Mouse (Mus musculus) CH12.LX (cell line): ENCODE measurements around the gene Cdc37l1. TPM values are rescaled to one million over a fixed set of nuclear protein-coding genes. Genes with fewer than 3 reads are reported as not detected.

Experiments
- DNase-seq: peaks from one replicate; pipeline ENCODE4 v3.0.0-alpha.2; 2013; ENCODE audit errors: extremely low read depth
- H3K27ac ChIP-seq: 2 replicates; pipeline ENCODE4 v1.5.1; 2012; ENCODE audit warnings: low read depth, mild to moderate bottlenecking, control low read depth, moderate library complexity; ENCODE audit not compliant: insufficient read depth
- H3K27me3 ChIP-seq: replicated peaks from 2 replicates; pipeline ENCODE3; 2012; ENCODE audit warnings: inconsistent platforms
- H3K36me3 ChIP-seq, 2 experiments: replicated peaks in 1 of 2; 2 replicates each; pipeline versions ENCODE3 to v1.6.1; 2012; ENCODE audit warnings: inconsistent platforms in 1 of 2, low read length in 1 of 2, mild to moderate bottlenecking in 1 of 2, mixed read lengths in 1 of 2, moderate library complexity in 1 of 2; ENCODE audit not compliant: control insufficient read depth in 1 of 2, insufficient read depth in 1 of 2
- H3K4me1 ChIP-seq, 2 experiments: 2 replicates each; pipeline ENCODE4 v1.6.1; 2012; ENCODE audit warnings: inconsistent platforms in 1 of 2, moderate library complexity in 1 of 2; ENCODE audit not compliant: insufficient read depth in 2 of 2, control insufficient read depth in 1 of 2
- H3K4me2 ChIP-seq: 2 replicates; pipeline ENCODE4 v1.6.1; 2012; ENCODE audit warnings: low read depth, mild to moderate bottlenecking, control low read depth; ENCODE audit not compliant: poor library complexity, insufficient read depth, severe bottlenecking
- H3K4me3 ChIP-seq, 3 experiments: fragments of 150-350 bp in 1 of 3; sonication (generic) in 1 of 3; replicated peaks in 1 of 3; 2 replicates each; pipeline versions ENCODE3 to v1.5.1; 2011 to 2012; ENCODE audit warnings: low read depth in 2 of 3, low read length in 2 of 3, mild to moderate bottlenecking in 2 of 3, moderate library complexity in 2 of 3, control low read depth in 1 of 3, improper control_type of control experiment in 1 of 3, inconsistent platforms in 1 of 3, mixed read lengths in 1 of 3; ENCODE audit not compliant: poor library complexity in 1 of 3
- H3K79me2 ChIP-seq: replicated peaks from 2 replicates; pipeline ENCODE4 v1.6.1; 2012; ENCODE audit warnings: mild to moderate bottlenecking, moderate library complexity; ENCODE audit not compliant: control insufficient read depth, poor library complexity, insufficient read depth, severe bottlenecking; ENCODE audit errors: extremely low read depth
- H3K9ac ChIP-seq: 2 replicates; pipeline ENCODE4 v1.6.1; 2012; ENCODE audit warnings: low read depth, mild to moderate bottlenecking, control low read depth, moderate library complexity; ENCODE audit not compliant: insufficient read depth
- H3K9me3 ChIP-seq: replicated peaks from 2 replicates; pipeline ENCODE3; 2012; ENCODE audit warnings: low read length, inconsistent platforms, mixed read lengths
- CHD1 ChIP-seq: IDR thresholded peaks from 2 replicates; pipeline ENCODE4 v1.6.1; 2012; ENCODE audit warnings: low read depth, low read length, improper control_type of control experiment, inconsistent platforms
- CHD2 ChIP-seq: IDR thresholded peaks from 2 replicates; pipeline ENCODE4 v1.6.1; 2011; ENCODE audit warnings: low read length, improper control_type of control experiment
- CTCF ChIP-seq, 2 experiments: IDR thresholded peaks in 1 of 2; conservative IDR thresholded peaks in 1 of 2; 2 replicates each; pipeline ENCODE4 v1.5.1; 2011 to 2012; ENCODE audit warnings: low read depth in 2 of 2, low read length in 2 of 2, improper control_type of control experiment in 1 of 2, inconsistent platforms in 1 of 2, mild to moderate bottlenecking in 1 of 2, moderate library complexity in 1 of 2
- E2F4 ChIP-seq: IDR thresholded peaks from 2 replicates; pipeline ENCODE4 v1.6.1; 2011; ENCODE audit warnings: low read depth, low read length, improper control_type of control experiment; ENCODE audit not compliant: insufficient replicate concordance
- ELF1 ChIP-seq: IDR thresholded peaks from 2 replicates; pipeline ENCODE4 v1.6.1; 2014; ENCODE audit warnings: low read depth, mild to moderate bottlenecking, inconsistent platforms, low read length, improper control_type of control experiment
- ETS1 ChIP-seq: conservative IDR thresholded peaks from 2 replicates; pipeline ENCODE4 v1.6.1; 2012; ENCODE audit warnings: low read depth, mild to moderate bottlenecking, inconsistent platforms, low read length, improper control_type of control experiment, moderate library complexity
- HCFC1 ChIP-seq: IDR thresholded peaks from 2 replicates; pipeline ENCODE4 v1.6.1; 2012; ENCODE audit warnings: low read depth, mild to moderate bottlenecking, inconsistent platforms, low read length, improper control_type of control experiment
- IRF4 ChIP-seq: IDR thresholded peaks from 2 replicates; pipeline ENCODE4 v1.6.1; 2014; ENCODE audit warnings: low read depth, mild to moderate bottlenecking, inconsistent platforms, low read length, improper control_type of control experiment
- MAFK ChIP-seq: IDR thresholded peaks from 2 replicates; pipeline ENCODE4 v1.6.1; 2011; ENCODE audit warnings: low read length, improper control_type of control experiment; ENCODE audit not compliant: insufficient replicate concordance
- NRF1 ChIP-seq: IDR thresholded peaks from 2 replicates; pipeline ENCODE4 v1.6.1; 2014; ENCODE audit warnings: low read depth, mild to moderate bottlenecking, inconsistent platforms, low read length, improper control_type of control experiment, moderate library complexity
- PAX5 ChIP-seq: IDR thresholded peaks from 2 replicates; pipeline ENCODE4 v1.6.1; 2012; ENCODE audit warnings: low read length, inconsistent platforms, mixed read lengths
- POLR2AphosphoS2 ChIP-seq: IDR thresholded peaks from 2 replicates; pipeline ENCODE4 v1.6.1; 2011; ENCODE audit warnings: low read depth, low read length, improper control_type of control experiment
- RCOR1 ChIP-seq: conservative IDR thresholded peaks from 2 replicates; pipeline ENCODE4 v1.6.1; 2012; ENCODE audit warnings: low read depth, mild to moderate bottlenecking, inconsistent platforms, low read length, improper control_type of control experiment
- SIN3A ChIP-seq: IDR thresholded peaks from 2 replicates; pipeline ENCODE4 v1.6.1; 2012; ENCODE audit warnings: low read length, improper control_type of control experiment, inconsistent platforms
- SMC3 ChIP-seq: IDR thresholded peaks from 2 replicates; pipeline ENCODE4 v1.6.1; 2011; ENCODE audit warnings: low read depth, low read length, improper control_type of control experiment
- TCF12 ChIP-seq: IDR thresholded peaks from 2 replicates; pipeline ENCODE4 v1.6.1; 2014; ENCODE audit warnings: low read depth, mild to moderate bottlenecking, inconsistent platforms, low read length, improper control_type of control experiment
- UBTF ChIP-seq: IDR thresholded peaks from 2 replicates; pipeline ENCODE4 v1.6.1; 2012; ENCODE audit warnings: low read depth, mild to moderate bottlenecking, inconsistent platforms, low read length, improper control_type of control experiment, moderate library complexity
- USF1 ChIP-seq: IDR thresholded peaks from 2 replicates; pipeline ENCODE4 v1.6.1; 2014; ENCODE audit warnings: low read depth, mild to moderate bottlenecking, inconsistent platforms, low read length, improper control_type of control experiment
- USF2 ChIP-seq: conservative IDR thresholded peaks from 2 replicates; pipeline ENCODE4 v1.6.1; 2011; ENCODE audit warnings: low read depth, low read length, improper control_type of control experiment
- ZC3H11A ChIP-seq: IDR thresholded peaks from 2 replicates; pipeline ENCODE4 v1.6.1; 2012; ENCODE audit warnings: low read depth, mild to moderate bottlenecking, inconsistent platforms, low read length, improper control_type of control experiment
- ZMIZ1 ChIP-seq: IDR thresholded peaks from 2 replicates; pipeline ENCODE4 v1.6.1; 2012; ENCODE audit warnings: low read depth, mild to moderate bottlenecking, inconsistent platforms, low read length, improper control_type of control experiment
- dilution Hi-C: fragments of 300-500 bp; cut with MboI; formaldehyde crosslinking; loops from 2 replicates; pipeline ENCODE4 v1.14.3; 2020; ENCODE audit warnings: low sequenced_read_pairs; ENCODE audit not compliant: extremely low pct_unique_long_range_greater_than_20kb, extremely low pct_ligation_motif_present
- in situ Hi-C: fragments of 300-500 bp; cut with MboI; formaldehyde crosslinking; loops from 3 replicates; pipeline ENCODE4 v1.14.3; 2019; ENCODE audit warnings: low sequenced_read_pairs, low pct_ligation_motif_present, low pct_unique_long_range_greater_than_20kb, mixed read lengths
- polyA plus RNA-seq: library from polyadenylated mRNA; unstranded; fragments of >175 nt; gene quantifications from 2 replicates; pipeline ENCODE4 v1.2.1, GENCODE M21; 2012; ENCODE audit warnings: low read depth; ENCODE audit not compliant: insufficient read length
- total RNA-seq, 2 experiments: library from RNA; depleted of rRNA; stranded (reverse); fragments of 300-350 nt in 1 of 2; fragments of >200 nt in 1 of 2; gene quantifications; 2 replicates each; pipeline ENCODE4 v1.2.3; 2012 to 2014

Gene Cdc37l1
- total and polyA plus RNA-seq, 3 experiments, result 14.0 to 26.8 (median 22.9) TPM

DNA sequence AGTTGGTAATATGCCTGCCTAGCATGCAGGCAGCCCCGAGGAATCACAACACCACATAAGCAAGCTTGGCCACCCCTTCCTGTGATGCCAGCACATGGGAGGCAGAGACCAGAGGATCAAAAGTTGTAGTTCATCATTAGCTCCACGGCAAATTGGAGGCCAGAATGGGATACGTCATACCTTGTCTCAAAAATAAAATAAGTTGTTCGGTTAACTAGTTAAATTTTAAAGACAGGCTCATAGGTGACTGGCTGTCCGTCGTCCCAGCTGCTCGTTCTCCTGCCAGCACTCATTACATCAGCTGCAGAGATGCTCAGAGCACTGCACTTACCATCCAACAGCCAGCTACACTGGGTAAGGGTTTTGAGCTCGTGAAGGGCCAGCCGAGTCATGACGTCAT lies 47.4 kb downstream of the Cdc37l1 start:
- no peak overlapping the region for H3K9ac ChIP-seq
- peaks cover 0 to 64% of the 10 kb centered on the region in 2 experiments for H3K36me3 ChIP-seq
- no peak for TF ChIP-seq ELF1
- no peak for TF ChIP-seq UBTF
- TF ChIP-seq CTCF (conservative IDR thresholded peaks at IDR 0.05 in 1 of 2, IDR thresholded peaks at IDR 0.05 in 1 of 2; ENCODE audit: low read depth in 2 of 2, low read length in 2 of 2), result no peak
- no peak for TF ChIP-seq ZMIZ1
- no peak for TF ChIP-seq TCF12
- no peak for TF ChIP-seq CHD2
- no peak for TF ChIP-seq USF1
- TF ChIP-seq PAX5, result no peak
- TF ChIP-seq, all 38 proteins: peak for 0
- dilution Hi-C loops (no loop called here), in situ Hi-C loops (no loop called here)
- DNase-seq, result no peak
- Histone ChIP-seq H3K4me3 (no peak overlapping the region), H3K27ac (no peak overlapping the region), H3K4me2 (no peak overlapping the region), H3K79me2 (no peaks in the 10 kb centered on the region), H3K4me1 (no peaks in the 10 kb centered on the region), H3K9me3 (peaks cover 7% of the 10 kb centered on the region), H3K27me3 (no peaks in the 10 kb centered on the region)

DNA sequence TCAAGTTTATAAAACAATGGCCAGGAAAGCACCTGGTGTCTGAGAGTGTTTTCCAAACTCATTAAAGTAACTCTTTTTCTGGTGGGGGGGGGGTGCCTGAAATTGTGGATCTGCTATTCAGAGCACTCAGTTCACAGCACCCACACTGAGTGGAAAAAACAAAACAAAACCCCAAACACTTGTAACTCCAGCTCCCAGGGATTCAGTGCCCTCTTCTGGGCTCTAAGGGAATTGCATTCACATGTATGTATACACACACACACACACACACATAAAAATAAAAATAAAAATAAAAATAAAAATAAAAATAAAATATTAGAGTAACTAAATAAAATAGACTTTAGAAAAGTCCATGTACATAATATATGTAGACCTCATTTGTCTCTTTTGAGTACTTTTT lies 49.2 kb downstream of the Cdc37l1 start:
- no peak for DNase-seq
- H3K4me3 ChIP-seq, result no peak overlapping the region
- dilution Hi-C loops, result no loop called here
- no peaks in the 10 kb centered on the region for H3K27me3 ChIP-seq
- TF ChIP-seq NRF1 (no peak), IRF4 (no peak), USF2 (no peak), ETS1 (no peak), UBTF (no peak), MAFK (no peak), CHD1 (no peak), SMC3 (no peak), ZC3H11A (no peak), PAX5 (no peak), POLR2AphosphoS2 (no peak), HCFC1 (no peak), E2F4 (no peak), ELF1 (no peak), RCOR1 (no peak), SIN3A (no peak), USF1 (no peak), CTCF (conservative IDR thresholded peaks at IDR 0.05 in 1 of 2, IDR thresholded peaks at IDR 0.05 in 1 of 2; ENCODE audit: low read depth in 2 of 2, low read length in 2 of 2) (no peak)
- TF ChIP-seq, all 38 proteins: peak for 0
- H3K4me1 ChIP-seq, result no peaks in the 10 kb centered on the region
- H3K4me2 ChIP-seq, result no peak overlapping the region
- no peak overlapping the region for H3K27ac ChIP-seq
- H3K36me3 ChIP-seq, result peaks cover 0 to 68% of the 10 kb centered on the region in 2 experiments
- H3K9ac ChIP-seq, result no peak overlapping the region
- H3K9me3 ChIP-seq, result peaks cover 7% of the 10 kb centered on the region
- in situ Hi-C loops, result no loop called here
- H3K79me2 ChIP-seq, result no peaks in the 10 kb centered on the region; the same call in 1 of the 2 replicates
